Mouse (Mus musculus): ENCODE results near the gene Filip1l. TPM values are rescaled to one million over a fixed set of nuclear protein-coding genes. Genes with fewer than 3 reads are reported as not detected.
A peak's percentile ranks its signal among the peaks of the same experiment; 100 is the strongest.

The Filip1l gene
- total RNA-seq, 2 experiments from 2014 or later, result 3.0 to 3.7 TPM

DNA sequence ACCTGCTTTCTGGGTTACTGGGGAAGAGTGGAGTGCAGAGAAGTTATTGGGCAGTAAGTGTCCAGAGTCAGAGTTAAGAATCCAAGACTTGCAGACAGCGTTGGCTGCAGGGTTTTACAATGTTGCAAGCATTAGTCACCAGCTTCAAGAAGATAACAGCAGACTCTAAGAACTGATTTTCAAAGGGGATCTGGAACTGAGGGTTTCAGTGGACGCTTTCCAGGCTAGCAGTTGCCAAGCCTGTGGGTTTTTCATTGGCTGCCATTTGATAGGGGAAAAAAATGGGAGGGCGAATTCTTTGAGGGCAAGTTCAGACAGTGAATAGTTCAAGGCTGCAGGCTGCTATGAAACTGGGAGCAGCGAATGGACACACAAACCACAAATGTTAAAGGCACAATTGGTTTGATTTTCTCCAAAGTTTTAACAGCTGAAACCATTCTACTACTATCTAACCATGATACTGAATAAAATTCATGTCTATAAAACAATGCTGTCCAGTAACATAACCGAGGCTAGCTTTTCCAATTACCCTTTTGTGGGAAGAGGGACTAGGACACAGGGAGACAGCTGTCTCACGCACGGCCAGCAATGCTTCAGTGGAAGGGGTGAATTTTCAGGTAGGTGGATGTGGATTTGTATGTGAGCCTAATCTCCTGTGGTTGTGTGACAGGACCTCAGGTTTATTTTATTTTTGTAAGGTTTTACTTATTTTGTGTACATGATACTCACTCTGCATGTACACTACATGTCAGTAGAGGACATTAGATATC lies 74.8 kb downstream of the Filip1l start:
- no peak for ATAC-seq (replicated peaks; ENCODE audit: poor library complexity, severe bottlenecking)

GRCm38 (mm10) chr16:57428977-57429376 lies 76.1 kb downstream of the Filip1l start:
- no peak for ATAC-seq (replicated peaks; ENCODE audit: poor library complexity, severe bottlenecking)

GRCm38 (mm10) chr16:57431294-57431693 lies 78.4 kb downstream of the Filip1l start:
- peak; percentile 70 for ATAC-seq (replicated peaks; ENCODE audit: poor library complexity, severe bottlenecking)

DNA sequence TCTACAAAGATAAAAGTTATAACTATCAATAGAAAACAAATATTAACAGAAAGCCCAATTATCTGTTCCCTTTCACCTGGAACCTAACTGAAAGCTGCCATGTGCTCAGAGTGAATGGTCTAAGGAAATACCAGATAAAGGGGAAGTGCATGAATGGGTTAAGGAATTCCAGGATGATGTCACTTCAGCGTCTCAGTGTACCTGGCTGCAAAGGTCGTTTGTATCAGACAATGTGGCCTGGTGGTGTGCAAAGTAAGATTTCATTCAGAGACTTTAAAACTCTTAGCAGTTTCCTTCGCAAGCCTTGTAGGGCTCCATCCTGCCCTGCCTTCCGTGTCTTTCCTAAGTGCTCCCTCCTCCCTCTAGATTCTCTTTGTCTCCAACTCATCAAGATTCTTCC lies 80.3 kb downstream of the Filip1l start:
- no peak for ATAC-seq (replicated peaks; ENCODE audit: poor library complexity, severe bottlenecking)

- ATAC-seq (replicated peaks; ENCODE audit: poor library complexity, severe bottlenecking), result no peak
These were observed 80.8 kb downstream of the Filip1l start for GRCm38 (mm10) chr16:57433671-57434070.

DNA sequence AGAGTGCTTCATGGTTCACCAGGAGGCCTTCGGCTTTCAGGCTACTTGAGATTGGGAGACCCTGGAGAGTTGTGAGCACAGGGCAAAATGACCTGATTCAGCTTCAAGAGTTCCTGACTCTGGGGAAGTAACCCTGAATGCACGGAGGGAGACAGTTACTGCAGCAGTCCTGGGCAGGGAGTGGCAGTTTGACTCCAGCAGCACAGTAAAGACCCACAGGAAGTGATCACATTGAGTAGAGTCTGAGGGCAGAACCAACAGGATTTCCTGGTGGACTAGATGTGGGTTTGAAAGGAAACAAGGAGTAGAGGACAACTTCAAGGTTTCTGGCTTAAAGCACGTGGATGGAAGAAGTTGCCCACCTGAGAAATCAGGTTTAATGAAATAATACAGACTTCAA lies 81.7 kb downstream of the Filip1l start:
- peak; percentile 86 for ATAC-seq (replicated peaks; ENCODE audit: poor library complexity, severe bottlenecking)

DNA sequence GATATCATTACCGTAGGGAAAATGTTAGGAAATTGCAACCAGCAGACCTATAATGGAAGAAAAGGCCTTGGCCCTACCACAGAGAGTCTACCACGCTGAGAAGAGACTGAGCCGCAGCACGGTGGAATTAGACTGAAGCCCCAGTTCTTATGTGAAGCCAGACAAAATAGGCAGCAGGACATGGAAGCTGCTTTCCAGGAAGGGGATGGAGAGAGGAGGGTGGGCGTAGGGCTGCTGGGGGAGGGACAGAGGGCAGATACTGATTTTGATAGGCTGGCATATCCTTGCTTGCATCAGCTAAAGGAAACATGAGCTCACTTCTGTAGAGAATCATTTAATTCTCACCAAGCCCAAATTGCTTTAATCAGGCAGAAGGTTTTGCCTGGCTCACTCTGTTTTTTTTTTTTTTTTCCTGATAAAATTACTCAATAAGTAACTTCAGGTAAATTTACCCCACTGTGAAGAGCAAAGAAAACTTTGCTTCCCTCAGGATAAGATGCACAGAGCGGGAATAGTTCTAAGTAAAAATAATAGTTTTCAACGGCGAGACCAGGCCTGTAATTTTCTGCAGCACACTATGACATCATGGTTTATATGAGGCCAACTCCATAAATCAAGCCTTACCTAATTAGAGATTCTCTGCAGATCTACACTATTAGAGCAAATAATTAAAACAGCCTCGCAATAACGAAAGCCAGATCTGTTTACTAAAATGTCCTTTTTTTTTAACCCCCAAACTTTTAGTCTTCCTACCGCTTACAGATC lies 84.8 kb downstream of the Filip1l start:
- no peak for ATAC-seq (replicated peaks; ENCODE audit: poor library complexity, severe bottlenecking)

- ATAC-seq (replicated peaks; ENCODE audit: poor library complexity, severe bottlenecking), result no peak
These were observed 85.4 kb downstream of the Filip1l start for GRCm38 (mm10) chr16:57438288-57438685.

- ATAC-seq (replicated peaks; ENCODE audit: poor library complexity, severe bottlenecking), result no peak
These were observed 86.3 kb downstream of the Filip1l start for GRCm38 (mm10) chr16:57439206-57439605.

DNA sequence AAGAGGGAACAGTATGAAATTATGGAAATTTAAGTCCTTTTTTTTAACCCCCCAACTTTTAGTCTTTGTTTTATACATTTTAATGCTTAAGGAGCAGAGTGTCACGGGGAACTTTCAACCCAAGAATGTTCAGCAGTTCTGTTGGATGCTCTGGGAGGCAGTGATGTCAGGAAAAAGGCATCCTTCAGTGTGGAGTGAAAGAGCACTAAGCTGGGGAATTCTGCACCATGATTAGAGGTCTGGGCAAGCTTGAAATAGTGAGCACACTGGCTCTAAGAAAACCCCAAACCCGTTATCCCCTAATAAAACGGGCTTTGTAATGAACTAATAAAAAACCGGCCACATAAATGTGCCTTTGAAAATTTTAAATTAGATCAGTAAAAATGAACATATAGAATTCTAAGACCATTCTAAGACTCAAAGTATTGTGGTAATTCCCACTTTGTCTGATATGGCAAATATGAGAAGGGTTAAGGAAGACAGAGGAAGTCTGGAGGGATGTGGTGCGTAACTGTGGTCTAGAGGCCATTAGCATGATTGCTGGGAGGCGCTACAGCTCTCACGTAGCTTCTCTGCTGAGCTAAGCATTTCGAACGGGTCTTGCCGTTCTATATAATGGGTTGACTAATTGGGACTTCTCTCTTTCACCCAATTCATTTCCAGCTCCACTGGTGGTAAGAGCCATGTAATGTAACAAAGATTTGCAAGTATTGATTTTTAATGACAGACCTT lies 88.0 kb downstream of the Filip1l start:
- peak; percentile 56 for ATAC-seq (replicated peaks; ENCODE audit: poor library complexity, severe bottlenecking)

DNA sequence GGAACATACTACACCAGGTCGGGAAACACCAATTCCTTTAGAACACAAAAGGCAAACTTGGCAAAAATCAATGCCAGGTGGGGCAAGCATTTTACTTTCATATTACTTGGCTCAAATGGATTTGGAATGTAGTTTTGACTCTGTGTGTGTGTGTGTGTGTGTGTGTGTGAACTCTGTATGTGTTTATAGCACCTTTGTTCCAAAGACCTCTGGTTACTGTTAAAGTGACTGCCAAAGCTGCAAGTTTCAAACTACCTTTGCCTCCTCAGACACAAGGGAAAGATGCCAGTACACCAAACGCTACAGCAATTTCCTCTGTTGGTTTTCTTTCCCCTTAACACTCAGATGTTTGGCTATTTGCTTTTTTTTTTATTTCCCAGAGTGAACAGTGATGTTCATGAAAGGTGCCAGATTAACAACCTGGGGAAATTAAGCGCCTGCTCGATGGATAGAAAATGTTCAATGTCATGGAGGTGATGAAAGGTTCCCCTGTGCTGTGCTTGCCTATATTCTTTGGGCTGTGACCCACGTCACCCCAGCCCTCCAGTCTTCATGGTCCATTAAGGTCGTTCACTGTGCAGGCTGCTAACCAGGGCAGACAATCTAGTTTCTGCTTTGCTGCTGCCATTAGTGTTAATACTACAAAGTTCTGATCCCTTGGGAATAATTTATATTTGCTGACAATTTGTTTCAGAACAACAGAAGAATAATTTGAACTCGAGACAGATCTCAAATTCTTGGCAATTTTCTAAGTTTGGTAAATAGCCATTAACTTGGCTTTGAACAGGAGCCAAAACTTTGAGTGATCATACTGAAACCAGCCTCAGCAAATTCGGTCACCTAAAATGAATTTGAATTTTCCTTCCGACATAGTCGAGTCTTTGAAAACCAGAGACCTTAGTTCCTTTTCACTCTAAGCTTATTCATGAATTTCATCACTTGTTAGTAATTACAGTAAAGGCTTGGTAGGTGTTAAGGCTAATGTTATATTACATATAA lies 92.5 kb downstream of the Filip1l start:
- no peak for ATAC-seq (replicated peaks; ENCODE audit: poor library complexity, severe bottlenecking)

GRCm38 (mm10) chr16:57453009-57453408 lies 100.1 kb downstream of the Filip1l start:
- ATAC-seq (replicated peaks; ENCODE audit: poor library complexity, severe bottlenecking), result no peak

GRCm38 (mm10) chr16:57454106-57454763 lies 101.3 kb downstream of the Filip1l start:
- no peak for ATAC-seq (replicated peaks; ENCODE audit: poor library complexity, severe bottlenecking)

GRCm38 (mm10) chr16:57455573-57455972 lies 102.7 kb downstream of the Filip1l start:
- no peak for ATAC-seq (replicated peaks; ENCODE audit: poor library complexity, severe bottlenecking)

DNA sequence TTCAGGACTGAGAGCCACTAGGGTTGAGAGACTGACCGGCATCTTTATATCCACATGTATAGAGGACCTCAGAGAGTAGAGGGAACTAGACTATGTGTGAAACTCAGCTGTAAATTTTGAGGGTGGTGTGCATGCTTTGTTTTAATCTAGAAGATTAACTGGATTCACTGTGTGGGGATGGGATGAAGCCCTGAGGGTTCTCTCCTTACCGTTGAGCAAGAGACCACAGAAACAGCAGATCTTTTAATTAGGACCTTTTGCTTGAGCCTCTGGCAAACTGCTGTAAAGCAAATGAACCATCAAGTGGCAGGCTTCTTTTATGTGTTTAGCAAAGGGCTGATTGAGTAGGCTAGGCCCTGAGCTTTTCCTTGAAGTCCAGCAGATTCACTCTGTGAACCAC lies 103.1 kb downstream of the Filip1l start:
- no peak for ATAC-seq (replicated peaks; ENCODE audit: poor library complexity, severe bottlenecking)

DNA sequence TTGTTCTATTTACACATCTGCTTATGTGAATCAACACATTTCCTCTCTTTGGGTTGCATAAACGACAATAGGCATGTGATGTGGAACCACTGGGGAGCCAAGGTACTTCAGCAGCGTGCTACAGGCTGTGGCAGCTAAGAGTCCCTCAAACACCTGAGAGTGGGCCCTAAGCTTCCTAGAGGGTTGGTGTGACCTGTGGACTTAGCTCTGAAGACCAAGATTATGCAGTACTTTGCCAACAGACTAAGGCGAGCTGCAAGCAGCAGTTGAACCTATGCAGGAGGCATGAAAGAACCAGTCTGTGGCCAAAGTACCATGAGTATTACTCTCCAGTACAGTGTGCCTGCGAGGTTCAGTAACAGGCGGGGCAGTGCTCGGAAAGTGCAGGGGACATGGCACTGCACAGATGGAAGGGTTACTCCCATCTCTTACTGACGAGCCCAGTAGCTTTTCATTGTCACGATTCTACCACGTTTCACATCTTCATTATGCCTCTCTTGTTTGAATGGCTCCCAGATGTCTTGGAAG lies 112.6 kb downstream of the Filip1l start:
- ATAC-seq (replicated peaks; ENCODE audit: poor library complexity, severe bottlenecking), result no peak

DNA sequence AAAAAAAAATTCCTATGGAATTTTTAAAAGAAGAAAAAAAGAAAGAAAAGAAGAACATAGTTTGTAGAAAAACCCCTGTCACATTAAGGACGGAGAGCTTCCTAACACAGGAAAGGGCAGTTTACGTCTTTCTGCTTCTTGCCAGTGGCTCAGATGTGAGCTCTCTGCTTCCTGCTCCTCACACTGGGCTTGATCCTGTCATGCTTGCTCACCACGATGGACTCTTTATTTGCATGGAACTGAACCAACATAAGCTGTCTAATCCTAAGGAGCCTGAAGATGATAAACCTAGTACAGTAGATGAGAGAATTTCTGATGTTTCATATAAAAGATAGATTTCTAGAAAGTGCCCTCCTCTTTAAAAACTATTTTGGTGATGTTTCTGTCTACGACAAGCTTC lies 116.4 kb downstream of the Filip1l start:
- no peak for ATAC-seq (replicated peaks; ENCODE audit: poor library complexity, severe bottlenecking)

DNA sequence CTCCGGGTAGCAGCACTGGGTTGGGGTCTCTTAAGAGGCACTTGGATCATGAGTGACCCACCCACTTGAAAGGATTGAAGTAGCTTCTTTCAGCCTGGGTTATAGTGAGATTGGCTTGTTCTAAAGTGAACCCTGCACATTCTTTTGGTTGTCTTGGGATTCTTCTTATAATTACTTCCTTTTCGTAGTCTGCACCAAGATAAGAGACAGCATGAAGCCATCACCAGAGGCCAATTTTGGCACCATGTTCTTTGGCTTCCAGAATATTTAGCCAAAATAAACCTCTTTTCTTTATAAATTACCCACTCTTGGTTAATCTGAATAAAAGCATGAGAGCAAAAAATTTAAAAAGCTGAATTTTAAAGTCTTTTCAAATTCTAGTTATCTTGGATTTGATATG lies 117.0 kb downstream of the Filip1l start:
- no peak for ATAC-seq (replicated peaks; ENCODE audit: poor library complexity, severe bottlenecking)

DNA sequence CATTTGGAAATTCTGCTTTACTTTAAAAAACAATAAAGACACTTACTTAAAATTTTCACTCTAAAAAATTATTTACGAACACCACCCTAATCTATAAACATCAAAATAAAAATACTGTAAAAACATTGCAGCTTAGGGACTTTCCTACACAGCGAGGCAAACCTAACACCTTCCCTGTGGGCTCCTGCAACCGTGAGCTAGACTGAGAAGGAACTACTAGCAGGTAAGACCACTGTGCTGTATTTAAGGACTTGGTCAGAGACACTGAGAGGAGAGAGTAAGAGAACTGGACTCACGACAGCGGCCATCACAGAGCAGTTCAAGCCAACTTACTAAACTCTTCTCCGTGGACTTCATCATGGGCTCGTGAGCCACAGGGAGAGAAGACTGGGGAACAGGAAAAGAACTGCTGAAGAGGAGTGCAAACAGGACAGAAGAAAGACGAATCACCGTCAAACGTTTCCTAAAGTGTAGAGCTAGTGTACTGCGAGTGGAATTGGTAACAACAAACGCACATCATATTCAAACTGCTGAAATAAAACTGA lies 117.5 kb downstream of the Filip1l start:
- ATAC-seq (replicated peaks; ENCODE audit: poor library complexity, severe bottlenecking), result no peak

All from granulocyte monocyte progenitor cell, adult 5-6 weeks (primary cell).